Mouse (Mus musculus) liver, embryonic 14.5 days (tissue): ENCODE data around the gene Ahsg. TPM values are rescaled to one million over a fixed set of nuclear protein-coding genes. Genes with fewer than 3 reads are reported as not detected.
"Not testable (repeated sequence)": the region's sequence is repeated elsewhere in the genome, so short reads cannot be mapped to it uniquely, and the experiment has no call there.

ENCODE experiments used
- ATAC-seq: fragments of 200-750 bp; cut with Nextera tagmentation; 2 replicates; pipeline ENCODE4 v1.8.0; 2017; ENCODE audit warnings: moderate number of reproducible peaks, mild to moderate bottlenecking, moderate library complexity; ENCODE audit not compliant: insufficient read depth
- DNase-seq, 3 experiments: peaks; one replicate each; pipeline ENCODE4 v3.0.0-alpha.2; 2012 to 2013; ENCODE audit warnings: low read depth in 3 of 3, low spot score in 3 of 3
- H3K27ac ChIP-seq: fragments of 300-500 bp; sonication (generic); 2 replicates; pipeline ENCODE4 v1.5.1; 2014; ENCODE audit warnings: moderate library complexity, mild to moderate bottlenecking, control low read depth, inconsistent platforms
- H3K27me3 ChIP-seq: fragments of 300-500 bp; sonication (generic); 2 replicates; pipeline ENCODE4 v1.6.1; 2014; ENCODE audit warnings: mild to moderate bottlenecking, low read length, moderate library complexity; ENCODE audit not compliant: control insufficient read depth, insufficient read depth
- H3K36me3 ChIP-seq: fragments of 300-500 bp; sonication (generic); replicated peaks from 2 replicates; pipeline ENCODE4 v1.6.1; 2014; ENCODE audit warnings: low read depth; ENCODE audit not compliant: control insufficient read depth, insufficient read depth
- H3K4me1 ChIP-seq, 2 experiments: fragments of 200-500 bp in 1 of 2; fragments of 300-500 bp in 1 of 2; sonication (generic) in 1 of 2; replicated peaks; 2 replicates each; pipeline ENCODE4 v1.6.1; 2012 to 2014; ENCODE audit warnings: antibody characterized with exemption in 1 of 2, inconsistent platforms in 1 of 2, low read length in 1 of 2; ENCODE audit not compliant: control insufficient read depth in 2 of 2, insufficient read depth in 2 of 2
- H3K4me2 ChIP-seq: fragments of 300-500 bp; sonication (generic); 2 replicates; pipeline ENCODE4 v1.6.1; 2014; ENCODE audit warnings: low read depth, mild to moderate bottlenecking, control low read depth, moderate library complexity
- H3K4me3 ChIP-seq, 2 experiments: fragments of 200-500 bp in 1 of 2; fragments of 300-500 bp in 1 of 2; sonication (generic) in 1 of 2; 2 replicates each; pipeline ENCODE4 v1.5.1; 2012 to 2014; ENCODE audit warnings: low read depth in 2 of 2, low read length in 2 of 2, mild to moderate bottlenecking in 2 of 2, control low read depth in 1 of 2, inconsistent platforms in 1 of 2, moderate library complexity in 1 of 2; ENCODE audit not compliant: insufficient read depth in 1 of 2
- H3K9ac ChIP-seq: fragments of 300-500 bp; sonication (generic); replicated peaks from 2 replicates; pipeline ENCODE4 v1.6.1; 2014; ENCODE audit warnings: mild to moderate bottlenecking, control low read depth, moderate library complexity
- H3K9me3 ChIP-seq: fragments of 300-500 bp; sonication (generic); 2 replicates; pipeline ENCODE4 v1.6.1; 2016; ENCODE audit warnings: low read length, mixed read lengths; ENCODE audit not compliant: control insufficient read depth
- CTCF ChIP-seq: IDR thresholded peaks from 2 replicates; pipeline ENCODE4 v1.5.1; 2016; ENCODE audit warnings: antibody characterized with exemption, low read depth, control low read depth
- EP300 ChIP-seq: IDR thresholded peaks from 2 replicates; pipeline ENCODE4 v1.6.1; 2016; ENCODE audit warnings: antibody characterized with exemption, low read depth
- WGBS: fragments of 180-500 bp; shearing (Covaris S2); extraction: QIAGEN DNeasy Blood & Tissue Kit; methylation state at CpG from one replicate; pipeline ENCODE4 v1.1.7; 2014; ENCODE audit not compliant: insufficient replicate concordance; 5-methylcytosine and 5-hydroxymethylcytosine counted together
- polyA plus RNA-seq, 2 experiments: library from polyadenylated mRNA; depleted of rRNA in 1 of 2; stranded (reverse) in 1 of 2; unstranded in 1 of 2; fragments of >200 nt; fragmentation: Nextera tagmentation in 1 of 2; extraction: Ambion mirVana in 1 of 2; gene quantifications; 2 replicates each; pipeline versions ENCODE4 v1.2.1 to v1.2.3; 2012 to 2014

The Ahsg gene
- polyA plus RNA-seq, 2 experiments, result 1,143 to 1,153 TPM

DNA sequence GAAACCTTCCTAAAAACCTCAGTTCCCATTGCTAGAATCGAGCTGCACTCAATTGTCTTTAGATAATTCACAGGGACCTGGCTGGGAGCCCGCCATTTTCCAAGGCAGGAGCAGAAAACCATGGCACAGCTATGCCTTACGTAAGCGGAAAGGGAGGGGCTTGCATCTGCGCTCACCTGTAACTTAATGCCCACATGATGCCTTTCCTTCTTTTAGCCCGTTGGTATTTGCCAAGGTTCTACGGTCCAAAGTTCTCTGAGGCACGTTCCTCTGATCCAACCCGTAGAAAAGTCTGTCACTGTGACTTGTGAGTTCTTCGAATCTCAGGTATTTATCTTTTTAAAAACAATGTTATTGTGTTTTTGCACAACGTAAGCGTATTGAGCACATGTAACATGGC, 46.6 kb downstream of the Ahsg start:
- no peak overlapping the region for H3K4me2 ChIP-seq
- no peaks in the 10 kb centered on the region for H3K27me3 ChIP-seq
- no peaks in the 10 kb centered on the region for H3K4me1 ChIP-seq
- no peak overlapping the region for H3K27ac ChIP-seq
- 65% methylated on average over 12 of the region's 12 CpGs for WGBS
- H3K9me3 ChIP-seq, result no peaks in the 10 kb centered on the region
- no peaks in the 10 kb centered on the region for H3K36me3 ChIP-seq
- DNase-seq (no peak), ATAC-seq (no peak)
- H3K9ac ChIP-seq, result no peak overlapping the region
- TF ChIP-seq CTCF, result no peak
- no peak for TF ChIP-seq EP300
- H3K4me3 ChIP-seq, result no peak overlapping the region

DNA sequence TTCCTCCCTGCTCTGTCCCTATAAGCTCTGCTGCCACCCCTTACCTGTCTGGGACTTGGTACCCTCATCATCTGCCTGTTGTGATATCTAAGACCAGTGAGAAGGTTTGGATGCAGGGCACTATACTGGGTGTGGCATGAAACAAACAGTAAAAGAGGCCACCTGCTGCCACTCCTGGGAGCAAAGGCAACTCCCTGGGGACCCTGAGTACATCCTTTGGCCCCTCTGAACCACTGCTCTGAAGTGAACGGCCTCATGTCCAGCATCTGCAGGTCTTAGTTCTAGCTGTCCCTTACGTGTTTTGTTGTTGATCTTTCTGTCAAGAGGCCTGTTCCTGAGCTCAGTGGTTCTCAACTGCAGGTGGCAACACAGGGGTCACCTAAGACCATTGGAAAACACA, 47.5 kb downstream of the Ahsg start:
- 54% methylated on average over 2 of the region's 2 CpGs for WGBS
- Histone ChIP-seq H3K9ac (no peak overlapping the region), H3K27me3 (no peaks in the 10 kb centered on the region), H3K36me3 (no peaks in the 10 kb centered on the region), H3K27ac (no peak overlapping the region), H3K9me3 (no peaks in the 10 kb centered on the region), H3K4me1 (no peaks in the 10 kb centered on the region), H3K4me2 (no peak overlapping the region), H3K4me3 (no peak overlapping the region)
- ATAC-seq (no peak), DNase-seq (no peak)
- no peak for TF ChIP-seq CTCF

DNA sequence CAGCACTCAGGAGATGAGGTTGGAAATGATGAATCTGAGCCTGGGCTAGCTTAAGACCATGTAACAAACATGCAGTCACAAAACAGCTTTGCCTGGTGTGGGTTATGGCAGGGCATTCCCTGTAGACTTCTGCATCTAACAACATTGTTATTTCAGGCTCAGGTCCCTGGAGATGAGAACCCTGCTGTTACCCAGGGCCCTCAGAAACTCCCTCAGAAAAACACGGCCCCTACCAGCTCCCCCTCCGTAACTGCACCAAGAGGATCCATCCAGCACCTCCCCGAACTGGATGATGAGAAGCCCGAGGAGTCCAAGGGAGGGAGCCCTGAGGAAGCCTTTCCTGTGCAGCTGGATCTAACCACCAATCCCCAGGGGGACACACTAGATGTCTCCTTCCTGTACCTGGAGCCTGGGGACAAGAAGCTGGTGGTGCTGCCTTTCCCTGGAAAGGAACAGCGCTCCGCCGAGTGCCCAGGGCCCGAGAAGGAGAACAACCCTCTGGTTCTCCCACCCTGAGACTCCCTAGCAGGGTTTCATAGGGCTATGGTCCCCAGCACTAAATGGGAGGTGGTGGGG, 48.1 kb downstream of the Ahsg start:
- Histone ChIP-seq H3K4me2 (no peak overlapping the region), H3K9me3 (no peaks in the 10 kb centered on the region), H3K9ac (no peak overlapping the region), H3K36me3 (no peaks in the 10 kb centered on the region), H3K4me1 (no peaks in the 10 kb centered on the region), H3K4me3 (no peak overlapping the region), H3K27me3 (no peaks in the 10 kb centered on the region), H3K27ac (no peak overlapping the region)
- no peak for ATAC-seq
- TF ChIP-seq EP300, result no peak
- TF ChIP-seq CTCF, result no peak
- DNase-seq, result no peak
- 65% methylated on average over 8 of the region's 8 CpGs for WGBS

DNA sequence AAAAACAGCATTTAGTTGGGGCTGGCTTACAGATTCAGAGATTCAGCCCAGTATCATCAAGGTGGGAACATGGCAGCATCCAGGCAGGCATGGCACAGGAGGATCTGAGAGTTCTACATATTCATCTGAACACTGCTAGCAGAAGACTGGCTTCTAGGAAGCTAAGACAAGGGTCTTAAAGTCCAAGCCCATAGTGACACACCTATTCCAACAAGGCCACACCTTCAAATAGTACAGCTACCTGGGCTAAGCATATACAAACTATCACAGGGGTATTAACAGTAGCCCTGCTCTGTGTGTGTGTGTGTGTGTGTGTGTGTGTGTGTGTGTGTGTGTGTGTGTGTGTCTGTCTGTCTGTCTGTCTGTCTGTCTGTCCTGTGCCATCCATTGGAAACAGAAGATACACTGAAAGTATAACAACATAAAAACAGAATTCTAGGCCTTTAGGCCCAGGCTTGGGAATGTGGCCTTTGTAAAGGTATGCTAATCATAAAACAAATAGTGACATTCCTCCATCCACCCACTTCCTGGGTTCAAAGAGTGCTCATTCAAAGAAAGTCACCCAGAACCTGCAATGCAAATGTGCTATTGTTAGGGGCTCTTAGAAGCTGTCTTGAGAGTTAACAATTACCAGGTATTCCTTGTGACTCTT, 50.9 kb downstream of the Ahsg start:
- not testable (repeated sequence) for H3K9ac ChIP-seq, H3K36me3 ChIP-seq, H3K27ac ChIP-seq, DNase-seq, H3K27me3 ChIP-seq, H3K4me3 ChIP-seq, H3K4me2 ChIP-seq, ATAC-seq, H3K9me3 ChIP-seq, H3K4me1 ChIP-seq

DNA sequence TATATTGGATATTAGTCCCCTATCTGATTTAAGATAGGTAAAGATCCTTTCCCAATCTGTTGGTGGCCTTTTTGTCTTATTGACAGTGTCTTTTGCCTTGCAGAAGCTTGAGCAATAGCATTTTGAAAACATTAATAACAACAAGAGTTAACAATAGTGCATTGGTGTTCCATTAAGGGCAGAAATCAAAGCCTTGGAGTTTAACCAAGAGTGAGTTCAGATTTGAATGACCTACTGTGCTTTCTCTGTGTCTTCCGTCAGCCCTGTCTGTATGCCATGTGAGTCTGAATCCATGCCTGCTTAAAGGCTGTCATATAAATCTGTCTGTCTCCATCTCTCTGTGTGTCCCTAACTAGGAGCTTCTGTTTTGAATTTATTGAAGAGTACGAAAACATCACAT, 56.3 kb downstream of the Ahsg start:
- Histone ChIP-seq H3K9me3 (no peaks in the 10 kb centered on the region), H3K36me3 (no peaks in the 10 kb centered on the region), H3K4me1 (no peaks in the 10 kb centered on the region), H3K4me2 (no peak overlapping the region), H3K27ac (no peak overlapping the region), H3K9ac (no peak overlapping the region), H3K27me3 (no peaks in the 10 kb centered on the region), H3K4me3 (no peak overlapping the region)
- no peak for ATAC-seq
- TF ChIP-seq EP300, result no peak
- TF ChIP-seq CTCF, result no peak
- 51% methylated on average over 2 of the region's 2 CpGs for WGBS
- no peak for DNase-seq

Other genes with a start within 250 kb of the Ahsg start
- 0.22 and 0.28 TPM in 2 replicates for gene Dgkg, start 234.1 kb upstream of the Ahsg start, polyA plus RNA-seq (2012; rRNA removed)
- gene Dgkg, start 234.1 kb upstream of the Ahsg start, polyA plus RNA-seq (2014; fragmentation: Nextera tagmentation; extraction: Ambion mirVana), result 0.46 and 0.80 TPM in 2 replicates
- 0.17 TPM in 1 of 2 replicates, not detected in the other for gene Crygs, start 79.7 kb upstream of the Ahsg start, polyA plus RNA-seq (2012; rRNA removed)
- 0.16 TPM in 1 of 2 replicates, not detected in the other for gene Crygs, start 79.7 kb upstream of the Ahsg start, polyA plus RNA-seq (2014; fragmentation: Nextera tagmentation; extraction: Ambion mirVana)
- gene Tbccd1, start 33.6 kb upstream of the Ahsg start, polyA plus RNA-seq (2012; rRNA removed), result 20.3 and 25.6 TPM in 2 replicates
- 23.5 and 24.8 TPM in 2 replicates for gene Tbccd1, start 33.6 kb upstream of the Ahsg start, polyA plus RNA-seq (2014; fragmentation: Nextera tagmentation; extraction: Ambion mirVana)
- gene Dnajb11, start 33.4 kb upstream of the Ahsg start, polyA plus RNA-seq (2012; rRNA removed), result 15.1 and 25.9 TPM in 2 replicates
- 54.3 and 54.9 TPM in 2 replicates for gene Dnajb11, start 33.4 kb upstream of the Ahsg start, polyA plus RNA-seq (2014; fragmentation: Nextera tagmentation; extraction: Ambion mirVana)
- gene Fetub, start 27.1 kb downstream of the Ahsg start, polyA plus RNA-seq (2012; rRNA removed), result 1.5 and 1.6 TPM in 2 replicates
- 2.2 and 2.3 TPM in 2 replicates for gene Fetub, start 27.1 kb downstream of the Ahsg start, polyA plus RNA-seq (2014; fragmentation: Nextera tagmentation; extraction: Ambion mirVana)
- gene Hrg, start 59.8 kb downstream of the Ahsg start, polyA plus RNA-seq (2012; rRNA removed), result 0.16 and 0.28 TPM in 2 replicates
- gene Hrg, start 59.8 kb downstream of the Ahsg start, polyA plus RNA-seq (2014; fragmentation: Nextera tagmentation; extraction: Ambion mirVana), result 0.71 and 1.0 TPM in 2 replicates
- gene Kng2, start 138.2 kb downstream of the Ahsg start, polyA plus RNA-seq (2012; rRNA removed), result 7.9 and 13.3 TPM in 2 replicates
- 27.6 and 27.7 TPM in 2 replicates for gene Kng2, start 138.2 kb downstream of the Ahsg start, polyA plus RNA-seq (2014; fragmentation: Nextera tagmentation; extraction: Ambion mirVana)
- 162 and 225 TPM in 2 replicates for gene Kng1, start 166.6 kb downstream of the Ahsg start, polyA plus RNA-seq (2012; rRNA removed)
- 513 and 583 TPM in 2 replicates for gene Kng1, start 166.6 kb downstream of the Ahsg start, polyA plus RNA-seq (2014; fragmentation: Nextera tagmentation; extraction: Ambion mirVana)
- gene Eif4a2, start 216.2 kb downstream of the Ahsg start, polyA plus RNA-seq (2012; rRNA removed), result 111 and 159 TPM in 2 replicates
- gene Eif4a2, start 216.2 kb downstream of the Ahsg start, polyA plus RNA-seq (2014; fragmentation: Nextera tagmentation; extraction: Ambion mirVana), result 55.9 and 66.5 TPM in 2 replicates
- gene Rfc4, start 236.5 kb downstream of the Ahsg start, polyA plus RNA-seq (2012; rRNA removed), result 6.5 and 17.1 TPM in 2 replicates
- 177 and 178 TPM in 2 replicates for gene Rfc4, start 236.5 kb downstream of the Ahsg start, polyA plus RNA-seq (2014; fragmentation: Nextera tagmentation; extraction: Ambion mirVana)